Mouse (Mus musculus): ENCODE results near the gene Rtn1.
A peak's percentile ranks its signal among the peaks of the same experiment; 100 is the strongest.

Gene Rtn1

GRCm38 (mm10) chr12:72232176-72232575 is 176.7 kb downstream of the Rtn1 start:
- DNase-seq (ENCODE audit: low spot score in 2 of 2) = no peak

DNA sequence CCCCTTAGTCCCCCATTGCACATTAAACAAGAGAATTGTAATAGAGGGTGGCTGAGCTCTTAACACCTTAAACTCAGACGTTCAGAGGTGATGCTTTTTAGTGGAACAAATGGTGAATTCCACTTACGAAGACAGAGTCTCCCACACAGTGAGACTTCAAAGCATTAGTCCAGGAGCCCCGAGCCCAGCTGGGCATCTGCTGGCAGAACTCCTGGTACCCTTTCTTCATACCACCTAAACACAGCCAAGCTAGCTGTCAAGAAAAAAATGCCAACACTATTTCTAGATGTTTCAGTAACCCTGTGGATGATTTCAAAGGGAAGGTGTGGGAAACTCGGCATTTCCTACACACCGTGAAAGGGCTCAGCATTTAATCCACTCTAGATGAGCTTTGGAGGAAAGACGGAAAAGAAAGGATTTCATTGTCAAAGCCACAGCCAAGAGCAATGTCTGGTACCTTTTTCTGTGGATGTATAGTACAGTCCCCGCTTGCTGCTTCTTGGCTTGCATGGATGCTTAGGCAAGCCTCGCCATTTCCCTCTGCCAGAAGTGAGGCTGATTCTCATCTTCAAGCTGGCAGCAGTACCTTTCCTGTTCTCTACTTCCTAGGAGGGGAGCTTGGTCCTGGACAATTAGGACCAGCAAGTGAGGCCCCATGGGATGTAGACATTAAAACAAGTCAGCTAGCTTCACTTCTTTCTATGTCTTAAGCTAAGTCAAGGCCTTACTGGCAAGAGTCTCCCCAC is 179.2 kb downstream of the Rtn1 start:
- DNase-seq (ENCODE audit: low spot score in 2 of 2) = no peak

DNA sequence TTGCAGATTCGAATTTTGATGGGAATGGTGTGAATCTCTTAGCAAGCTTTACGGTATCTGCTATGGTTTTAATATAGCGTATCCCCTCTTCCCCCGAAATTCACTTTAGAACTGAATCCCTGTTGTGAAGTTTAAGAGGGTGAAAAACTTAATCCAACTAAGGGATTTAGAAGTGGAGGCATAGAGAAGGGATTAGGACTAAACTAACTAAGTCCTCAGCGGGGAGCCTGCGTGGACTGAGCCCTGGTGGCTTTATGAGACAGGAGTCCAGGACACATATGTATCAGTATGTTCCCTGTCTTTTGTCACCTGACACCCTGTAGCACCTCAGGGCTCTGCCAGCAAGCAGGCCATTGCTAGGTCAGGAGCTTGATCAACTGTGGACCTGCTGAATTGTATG is 181.1 kb downstream of the Rtn1 start:
- DNase-seq (ENCODE audit: low spot score in 2 of 2) = no peak

GRCm38 (mm10) chr12:72225371-72225770 is 183.5 kb downstream of the Rtn1 start:
- no peak for DNase-seq (ENCODE audit: low spot score in 2 of 2)

GRCm38 (mm10) chr12:72223557-72224102 is 185.2 kb downstream of the Rtn1 start:
- no peak for DNase-seq (ENCODE audit: low spot score in 2 of 2)

DNA sequence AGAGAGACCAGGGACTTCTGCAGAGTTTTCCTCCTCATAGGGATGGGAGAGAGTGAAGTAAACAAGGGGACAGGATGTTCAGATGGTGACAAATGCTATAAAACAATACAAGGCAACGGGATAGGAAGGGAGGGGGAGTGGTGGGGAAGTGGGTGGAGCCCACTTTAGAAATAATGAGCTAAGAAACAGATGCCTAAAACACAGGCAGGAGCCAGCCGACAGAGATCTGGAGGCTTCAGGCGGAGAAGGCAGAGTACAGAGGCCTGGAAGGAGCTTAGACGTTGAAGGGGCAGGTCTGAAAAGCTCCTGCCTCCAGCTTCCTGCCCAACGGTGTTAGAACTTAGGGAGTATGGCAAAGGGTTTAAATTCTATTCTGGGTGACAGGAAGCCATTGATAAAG is 195.3 kb downstream of the Rtn1 start:
- DNase-seq (ENCODE audit: low spot score in 2 of 2) = no peak

GRCm38 (mm10) chr12:72200828-72201227 is 208.0 kb downstream of the Rtn1 start:
- DNase-seq (ENCODE audit: low spot score in 2 of 2) = peak; percentile 35 to 37

DNA sequence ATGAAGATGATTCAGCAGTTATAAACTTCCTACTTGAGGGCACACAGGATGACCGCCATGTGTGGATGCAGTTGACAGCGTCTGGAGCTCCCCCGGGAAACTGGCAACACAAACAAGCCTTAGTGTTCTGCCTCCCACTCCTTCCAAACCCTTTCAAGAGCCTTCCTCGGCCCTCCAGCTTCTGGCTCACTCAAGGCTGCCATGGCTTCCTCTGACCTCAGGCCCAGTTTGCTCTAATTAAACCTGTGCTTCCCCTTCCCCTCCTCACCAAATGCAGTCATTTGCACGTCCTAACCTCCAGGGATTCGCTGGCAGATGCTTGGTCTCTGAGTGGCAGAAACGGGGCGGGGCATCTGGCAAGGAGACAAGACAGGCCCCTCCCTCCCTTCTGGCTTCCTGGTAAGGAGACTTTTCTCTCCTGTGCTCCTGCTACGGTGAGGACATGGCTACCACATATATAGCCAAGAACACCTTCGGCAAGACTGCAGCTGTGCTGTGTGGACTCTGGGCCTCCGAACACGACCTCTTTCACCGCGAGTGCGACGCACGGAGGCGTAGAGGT is 210.8 kb downstream of the Rtn1 start:
- no peak for DNase-seq (ENCODE audit: low spot score in 2 of 2)

DNA sequence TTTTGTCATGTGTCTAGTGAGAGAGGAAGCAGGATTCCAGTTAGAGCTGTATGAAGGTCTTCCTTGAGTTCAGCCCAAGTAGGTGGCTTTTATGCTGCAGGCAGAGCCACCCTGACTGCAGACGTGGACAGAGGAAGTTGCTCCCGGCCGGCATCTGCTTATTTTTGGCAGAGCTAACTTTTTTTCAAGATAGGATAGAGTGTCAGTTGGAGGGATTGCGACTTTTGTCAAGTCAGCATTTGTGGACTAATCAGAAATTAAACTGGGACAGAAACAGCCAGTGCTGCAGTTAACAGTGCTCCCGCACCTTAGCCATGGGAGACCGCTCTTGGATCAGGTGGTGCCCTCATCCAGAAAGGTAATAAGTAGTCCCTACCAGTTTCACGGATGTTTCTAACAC is 211.4 kb downstream of the Rtn1 start:
- no peak for DNase-seq (ENCODE audit: low spot score in 2 of 2)

DNA sequence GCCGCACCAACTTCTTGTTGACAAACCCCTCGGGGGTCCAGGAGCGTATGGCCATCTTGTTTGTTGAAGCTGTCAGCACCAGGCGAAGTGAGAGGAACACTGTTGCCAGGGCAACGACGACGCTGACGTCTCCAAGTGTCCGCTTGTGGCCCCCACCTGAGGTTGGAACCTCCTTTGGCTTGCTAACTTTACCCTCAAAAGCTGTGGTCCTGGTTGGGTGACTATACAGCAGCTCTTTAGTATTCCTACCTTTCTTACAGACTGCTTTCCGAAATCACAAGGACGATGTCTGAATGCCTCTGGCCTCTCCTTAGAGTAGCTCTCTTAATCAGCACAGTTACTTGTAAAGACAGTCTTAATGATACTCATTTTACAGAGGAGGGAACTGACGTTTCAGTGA is 223.9 kb downstream of the Rtn1 start, which contains the start of gene Ccdc175:
Gene Ccdc175, minus strand, starts transcription at position 101 of the 400 bp plus-strand sequence.
- no peak for DNase-seq (ENCODE audit: low spot score in 2 of 2)

DNA sequence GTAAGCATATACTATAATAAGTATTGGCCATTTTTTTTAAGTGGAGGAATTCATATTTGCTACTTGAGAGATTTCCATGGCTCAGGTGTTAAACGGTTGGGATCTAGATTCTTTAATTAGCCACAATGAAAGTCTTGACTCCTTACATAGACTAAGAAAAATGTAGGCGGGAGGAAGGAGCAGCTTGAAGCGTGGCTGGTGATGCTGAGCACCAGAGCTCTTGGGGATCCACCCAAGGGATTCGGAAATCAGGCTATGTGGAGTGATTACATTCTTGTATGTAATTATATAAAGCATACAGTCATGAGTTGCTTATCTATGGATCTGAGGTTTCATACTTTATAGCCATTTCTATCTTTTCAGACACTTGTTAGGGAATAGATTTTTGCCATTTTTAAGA is 229.3 kb downstream of the Rtn1 start:
- DNase-seq (ENCODE audit: low spot score in 2 of 2) = peak in 1 of 2 experiments; percentile 29

GRCm38 (mm10) chr12:72178322-72178721 is 230.5 kb downstream of the Rtn1 start:
- DNase-seq (ENCODE audit: low spot score in 2 of 2) = no peak
